Mouse (Mus musculus): ENCODE data around the gene Spaca1.
"Not testable (repeated sequence)": the region's sequence is repeated elsewhere in the genome, so short reads cannot be mapped to it uniquely, and the experiment has no call there.

Gene Spaca1

GRCm38 (mm10) chr4:34049571-34050255 is at the start of gene Spaca1:
Gene Spaca1, minus strand, starts transcription at chr4:34050191.
- no peak for DNase-seq

DNA sequence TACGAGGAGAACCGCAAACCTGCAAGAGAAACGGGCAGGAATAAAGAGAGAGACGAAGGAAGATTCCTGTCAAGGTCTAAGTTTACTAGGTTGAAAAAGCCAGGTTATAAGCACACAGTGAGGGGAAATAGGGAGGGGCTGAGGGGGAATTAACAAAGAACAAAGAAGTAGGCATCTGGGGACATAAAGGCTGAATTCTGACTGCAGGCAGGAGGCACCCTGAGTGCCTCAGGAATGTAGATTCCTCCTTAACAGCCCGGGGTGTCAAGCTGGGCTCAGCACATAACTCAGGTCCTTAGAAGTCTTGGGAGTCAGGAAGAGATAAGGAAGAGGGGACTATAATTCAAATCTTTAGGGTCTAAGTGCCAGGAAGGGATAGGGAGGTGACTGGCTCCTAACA is 37.3 kb upstream of the Spaca1 start:
- DNase-seq: not testable (repeated sequence)

- no peak for DNase-seq
These were observed 31.1 kb upstream of the Spaca1 start for GRCm38 (mm10) chr4:34081064-34081463.

DNA sequence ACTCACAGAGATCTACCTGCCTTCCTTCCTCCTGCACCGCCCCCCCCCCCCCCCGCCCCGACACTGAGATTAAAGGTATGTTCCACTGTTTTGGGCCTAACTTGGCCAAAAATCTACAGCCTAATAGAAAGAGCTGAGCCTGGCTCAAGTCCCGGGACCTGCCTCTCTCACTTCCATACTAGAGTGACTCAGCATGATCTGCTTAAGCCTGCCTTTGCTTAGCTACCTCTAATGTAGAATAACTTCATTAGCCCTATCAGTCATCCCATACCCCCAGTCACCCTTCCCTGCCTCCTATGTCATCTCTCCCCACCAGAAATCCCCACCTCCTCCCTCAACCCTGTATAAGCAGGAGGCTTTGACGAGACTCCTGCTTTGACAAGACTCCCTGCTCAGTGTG is 19.0 kb upstream of the Spaca1 start:
- DNase-seq: no peak

- DNase-seq: no peak
These were observed 8.3 kb upstream of the Spaca1 start for GRCm38 (mm10) chr4:34058320-34058719.

DNA sequence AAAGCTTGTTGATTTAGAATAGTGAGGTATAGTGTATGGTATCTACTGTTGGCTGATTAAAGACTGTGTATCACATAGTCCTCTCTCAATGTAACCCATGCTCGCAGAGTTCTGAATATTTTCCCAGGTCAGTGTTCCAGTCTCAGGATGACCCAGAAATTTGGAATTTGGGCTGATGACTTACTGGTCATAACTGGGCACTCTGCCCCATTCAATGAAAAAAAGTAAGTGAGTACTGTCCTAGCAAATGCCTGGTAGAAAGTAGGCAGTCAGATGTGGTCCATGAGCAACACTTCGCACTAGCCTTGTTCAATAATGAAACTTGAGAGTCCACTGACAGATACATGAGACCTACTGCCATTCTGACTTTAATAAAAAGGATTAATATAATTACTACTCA is 23.2 kb downstream of the Spaca1 start:
- no peak for DNase-seq

DNA sequence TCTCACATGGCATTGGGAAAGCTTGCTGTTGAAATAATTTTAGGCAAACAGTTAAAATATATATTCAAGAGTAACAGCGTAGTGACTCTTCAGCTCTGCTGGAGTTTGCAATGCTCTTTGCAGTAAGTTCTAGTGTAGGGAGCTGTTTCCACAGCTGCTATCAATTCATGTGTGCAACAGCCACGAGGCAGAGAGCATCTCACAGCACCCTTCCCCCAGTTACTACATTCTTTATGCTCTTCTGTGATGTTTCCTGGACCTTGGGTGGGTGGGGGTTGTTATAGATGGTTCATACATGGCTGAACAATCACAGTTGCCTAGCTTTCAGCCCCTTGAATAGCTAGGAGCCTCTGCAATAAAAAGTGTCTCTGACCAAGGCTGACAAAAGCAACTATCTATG is 28.5 kb downstream of the Spaca1 start:
- no peak for DNase-seq

DNA sequence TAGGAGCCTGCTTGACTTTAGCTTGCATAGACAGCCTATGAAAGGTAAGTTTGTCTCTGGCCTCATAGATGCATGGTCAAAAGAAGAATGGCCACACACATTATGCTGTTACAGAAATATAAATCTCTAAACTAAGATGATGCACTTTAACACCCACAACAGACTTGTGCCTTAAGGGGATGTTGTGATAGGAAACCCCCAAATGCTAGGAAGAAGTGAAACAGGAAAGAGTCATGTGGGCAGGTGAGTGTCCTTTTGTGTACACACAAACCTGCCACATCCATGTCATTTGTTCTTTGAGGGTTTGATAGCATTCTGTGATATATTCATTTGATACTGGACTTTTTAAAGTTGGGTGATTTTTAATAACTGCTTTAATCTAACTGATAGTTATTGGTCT is 53.6 kb downstream of the Spaca1 start:
- no peak for DNase-seq

GRCm38 (mm10) chr4:33992687-33993086 is 57.3 kb downstream of the Spaca1 start:
- DNase-seq: no peak

DNA sequence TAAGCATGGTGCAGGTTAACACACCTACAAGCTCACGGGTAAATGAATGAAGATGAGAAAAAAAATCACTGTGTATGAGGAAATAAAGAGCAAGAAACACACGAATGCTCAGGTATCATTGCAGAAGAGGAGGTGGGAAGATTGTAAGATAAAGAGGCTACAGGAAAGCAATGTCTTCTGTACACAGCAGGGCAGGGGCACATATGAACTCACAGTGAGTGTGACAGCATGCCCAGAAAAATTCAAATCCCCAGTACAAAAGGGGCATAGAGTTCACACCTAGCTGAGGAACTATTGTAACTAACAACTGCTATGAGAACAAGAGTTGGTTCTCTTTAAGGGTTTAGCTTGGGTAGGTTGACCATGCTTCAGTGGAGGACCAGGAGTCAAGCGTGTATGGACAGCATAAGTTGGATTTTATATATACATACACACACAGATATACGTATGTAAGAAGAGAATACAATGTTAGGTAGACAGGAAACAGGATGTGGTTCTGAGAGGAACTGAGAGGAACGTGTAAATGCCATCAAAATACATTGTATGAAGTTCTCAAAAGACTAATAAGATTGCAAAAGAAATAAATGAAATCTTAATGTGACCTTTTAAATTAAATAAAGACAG is 61.4 kb downstream of the Spaca1 start:
- no peak for DNase-seq
